Comparison of ENCODE assay signal across 26 mouse cellular contexts in genomic region chr10:67939546-67939945, GRCm38 (mm10). TPM values are rescaled to one million over a fixed set of nuclear protein-coding genes. Genes with fewer than 3 reads are reported as not detected.
DNase-seq lines count a peak whose midpoint lies in the region; ATAC-seq and TF ChIP-seq lines count a peak whose summit lies in the region.
"Had no signal": no experiment of that assay in that cellular context is flagged by ENCODE, and none has a peak within 500 bp of the region (broad histone marks: within the 10 kb centered on the region; RNA-seq: fewer than 3 reads in every experiment).

No protein-coding gene starts in this region.

- 55% methylated on average over 12 of the region's 12 CpGs for WGBS in heart, embryonic 11.5 days (ENCODE audit: insufficient replicate concordance)
- 56% methylated on average over 12 of the region's 12 CpGs for WGBS in heart, embryonic 10.5 days
- 41% methylated on average over 12 of the region's 12 CpGs for WGBS in kidney, embryonic 14.5 days

- DNase-seq in heart, embryonic 10.5 days (ENCODE audit: low spot score), result no peak
- DNase-seq in kidney, postnatal 25 days, result no peak
- peak in 1 of 2 experiments; percentile 13 for DNase-seq in left cerebral cortex, adult 2 months (ENCODE audit: extremely low spot score in 1 of 2, low spot score in 2 of 2)
- DNase-seq in left cerebral cortex, adult 11 months (ENCODE audit: low spot score), result no peak
- peak; percentile 45 for DNase-seq in brain, adult 2 months (ENCODE audit: low read depth, low spot score)
- DNase-seq: adrenal gland, postnatal 14 days; cerebellum, adult 8-10 months; cerebellum, postnatal 36 days; embryo, embryonic 11 days; gastrocnemius, adult 2 months; heart, postnatal 36 days; kidney, postnatal 10 days; layer of hippocampus, postnatal 36 days; lung, postnatal 4 days; right cerebral cortex, postnatal 4 days; thymus, postnatal 14 days had no signal

- TF ChIP-seq CTCF in left cerebral cortex, adult 2 months (IDR thresholded peaks at IDR 0.05), result no peak

- no peak overlapping the region for H3K27ac ChIP-seq in heart, embryonic 11.5 days (ENCODE audit: low read depth, low read length)
- no peak overlapping the region for H3K27ac ChIP-seq in heart, embryonic 10.5 days
- H3K27ac ChIP-seq in kidney, embryonic 14.5 days (ENCODE audit: low read depth, low read length), result no peak overlapping the region
- H3K27ac ChIP-seq in left cerebral cortex, adult 2 months, result peak overlapping the region; percentile 64; the same call in 1 of the 2 replicates
- H3K27ac ChIP-seq: embryonic facial prominence, embryonic 13.5 days; forebrain, embryonic 12.5 days; gastrocnemius, adult 2 months; hindbrain, embryonic 15.5 days; neural tube, embryonic 13.5 days had no signal

- no peaks in the 10 kb centered on the region for H3K36me3 ChIP-seq in heart, embryonic 11.5 days (ENCODE audit: control insufficient read depth, insufficient read depth, low read length)
- no peaks in the 10 kb centered on the region for H3K36me3 ChIP-seq in heart, embryonic 10.5 days
- no peaks in the 10 kb centered on the region for H3K36me3 ChIP-seq in kidney, embryonic 14.5 days (ENCODE audit: control insufficient read depth, insufficient read depth, low read length)
- H3K36me3 ChIP-seq: embryonic facial prominence, embryonic 13.5 days; forebrain, embryonic 12.5 days; hindbrain, embryonic 15.5 days; neural tube, embryonic 13.5 days had no signal

- no peak overlapping the region for H3K4me3 ChIP-seq in heart, embryonic 11.5 days (ENCODE audit: low read depth, low read length)
- H3K4me3 ChIP-seq in heart, embryonic 10.5 days, result no peak overlapping the region
- no peak overlapping the region for H3K4me3 ChIP-seq in kidney, embryonic 14.5 days (ENCODE audit: low read length)
- no peak overlapping the region for H3K4me3 ChIP-seq in left cerebral cortex, adult 2 months
- H3K4me3 ChIP-seq: embryonic facial prominence, embryonic 13.5 days; erythroblast, embryonic 14.5 days; forebrain, embryonic 12.5 days; gastrocnemius, adult 2 months; hindbrain, embryonic 15.5 days; neural tube, embryonic 13.5 days had no signal

- intact Hi-C loops in left cerebral cortex, adult 2 months (cut with DNase I), result no loop called here

- no peaks in the 10 kb centered on the region for H3K9me3 ChIP-seq in heart, embryonic 11.5 days (replicated peaks; ENCODE audit: control insufficient read depth, low read length)
- no peaks in the 10 kb centered on the region for H3K9me3 ChIP-seq in heart, embryonic 10.5 days
- H3K9me3 ChIP-seq in kidney, embryonic 14.5 days (ENCODE audit: control insufficient read depth, low read length), result no peaks in the 10 kb centered on the region
- H3K9me3 ChIP-seq: embryonic facial prominence, embryonic 13.5 days; forebrain, embryonic 12.5 days; hindbrain, embryonic 15.5 days; neural tube, embryonic 13.5 days had no signal

- H3K9ac ChIP-seq in heart, embryonic 11.5 days (ENCODE audit: low read depth, low read length), result no peak overlapping the region
- no peak overlapping the region for H3K9ac ChIP-seq in kidney, embryonic 14.5 days (ENCODE audit: low read depth, low read length)
- H3K9ac ChIP-seq: embryonic facial prominence, embryonic 13.5 days; forebrain, embryonic 12.5 days; hindbrain, embryonic 15.5 days; neural tube, embryonic 13.5 days had no signal

- H3K27me3 ChIP-seq in heart, embryonic 11.5 days (ENCODE audit: control insufficient read depth, insufficient read depth, low read length), result no peaks in the 10 kb centered on the region
- H3K27me3 ChIP-seq in heart, embryonic 10.5 days (ENCODE audit: insufficient read depth, poor library complexity, severe bottlenecking), result no peaks in the 10 kb centered on the region
- no peaks in the 10 kb centered on the region for H3K27me3 ChIP-seq in kidney, embryonic 14.5 days (ENCODE audit: control insufficient read depth, insufficient read depth, low read length)
- H3K27me3 ChIP-seq: embryonic facial prominence, embryonic 13.5 days; forebrain, embryonic 12.5 days; hindbrain, embryonic 15.5 days; neural tube, embryonic 13.5 days had no signal

- peak overlapping the region; percentile 42 for H3K4me2 ChIP-seq in heart, embryonic 11.5 days
- peak overlapping the region; percentile 13; the same call in 1 of the 2 replicates for H3K4me2 ChIP-seq in kidney, embryonic 14.5 days (replicated peaks; ENCODE audit: low read depth, low read length)
- H3K4me2 ChIP-seq: embryonic facial prominence, embryonic 13.5 days; forebrain, embryonic 12.5 days; hindbrain, embryonic 15.5 days; neural tube, embryonic 13.5 days had no signal

- H3K4me1 ChIP-seq in heart, embryonic 11.5 days (ENCODE audit: control insufficient read depth, insufficient read depth, low read length), result no peaks in the 10 kb centered on the region
- H3K4me1 ChIP-seq in heart, embryonic 10.5 days, result peaks cover 9% of the 10 kb centered on the region; the same call in 1 of the 2 replicates
- no peaks in the 10 kb centered on the region for H3K4me1 ChIP-seq in kidney, embryonic 14.5 days (ENCODE audit: control insufficient read depth, insufficient read depth, low read length)
- H3K4me1 ChIP-seq: embryonic facial prominence, embryonic 13.5 days; forebrain, embryonic 12.5 days; hindbrain, embryonic 15.5 days; neural tube, embryonic 13.5 days had no signal

- no peak for ATAC-seq in heart, embryonic 11.5 days (replicated peaks; ENCODE audit: insufficient number of reproducible peaks, low FRiP score, low TSS enrichment)
- ATAC-seq in kidney, embryonic 14.5 days (ENCODE audit: low FRiP score, low TSS enrichment), result no peak
- ATAC-seq: CD4-positive, CD25-positive, alpha-beta regulatory T cell, adult 4 months had no signal

RNA-seq across cellular contexts. Expression of gene Zfp365, which starts 27.1 kb away (rescaled TPM):
- polyA plus RNA-seq in heart, embryonic 11.5 days (2014; fragmentation: Nextera tagmentation; extraction: Ambion mirVana), result 0.76 and 0.77 TPM in 2 replicates
- polyA plus RNA-seq in heart, embryonic 10.5 days (2016; fragmentation: Nextera tagmentation; extraction: Ambion mirVana), result 0.88 and 0.96 TPM in 2 replicates
- 0.81 and 1.1 TPM in 2 replicates for polyA plus RNA-seq in kidney, embryonic 14.5 days (2014; fragmentation: Nextera tagmentation; extraction: Ambion mirVana)
- total RNA-seq in left cerebral cortex, adult 2 months (2021), result 100 to 1,000 TPM; 456 to 474 TPM
- total RNA-seq: liver, adult 2 months had no signal
- polyA plus RNA-seq: erythroblast, embryonic 14.5 days; liver, adult 2 months; liver, embryonic 16.5 days had no signal

RNA-seq across cellular contexts. Expression of gene Rtkn2, which starts 39.8 kb away (rescaled TPM):
- 6.5 and 7.2 TPM in 2 replicates for polyA plus RNA-seq in heart, embryonic 11.5 days (2014; fragmentation: Nextera tagmentation; extraction: Ambion mirVana)
- polyA plus RNA-seq in heart, embryonic 10.5 days (2016; fragmentation: Nextera tagmentation; extraction: Ambion mirVana), result 6.8 and 7.1 TPM in 2 replicates
- polyA plus RNA-seq in kidney, embryonic 14.5 days (2014; fragmentation: Nextera tagmentation; extraction: Ambion mirVana), result 7.4 and 11.5 TPM in 2 replicates
- total RNA-seq in left cerebral cortex, adult 2 months (2021), result 1 to 10 TPM; 4.0 to 5.3 TPM
- polyA plus RNA-seq: erythroblast, embryonic 14.5 days; liver, adult 2 months had no signal
